Mouse (Mus musculus) thymus, adult 2 months (tissue): Measurements from ENCODE around the gene Zfand6. TPM values are rescaled to one million over a fixed set of nuclear protein-coding genes. Genes with fewer than 3 reads are reported as not detected.

ENCODE experiments used
- DNase-seq: peaks from one replicate; pipeline ENCODE4 v3.0.0; 2021
- H3K27ac ChIP-seq: fragments of 200-500 bp; 2 replicates; pipeline ENCODE4 v1.5.1; 2012; ENCODE audit warnings: low read length, control low read depth; ENCODE audit not compliant: control insufficient read depth, insufficient read depth
- H3K27me3 ChIP-seq: fragments of 200-500 bp; 2 replicates; pipeline ENCODE4 v1.6.1; 2012; ENCODE audit warnings: mild to moderate bottlenecking, low read length, moderate library complexity, mixed read lengths; ENCODE audit not compliant: control insufficient read depth, insufficient read depth
- H3K36me3 ChIP-seq: fragments of 200-500 bp; 2 replicates; pipeline ENCODE4 v1.6.1; 2012; ENCODE audit warnings: mild to moderate bottlenecking, low read length, moderate library complexity; ENCODE audit not compliant: control insufficient read depth, insufficient read depth
- H3K4me1 ChIP-seq: fragments of 200-500 bp; replicated peaks from 2 replicates; pipeline ENCODE4 v1.6.1; 2012; ENCODE audit warnings: low read length; ENCODE audit not compliant: control insufficient read depth, insufficient read depth
- H3K4me3 ChIP-seq: fragments of 200-500 bp; 2 replicates; pipeline ENCODE4 v1.5.1; 2012; ENCODE audit warnings: mild to moderate bottlenecking, low read length, control low read depth, moderate library complexity; ENCODE audit not compliant: control insufficient read depth, insufficient read depth
- CTCF ChIP-seq: fragments of 200-500 bp; IDR thresholded peaks from 2 replicates; pipeline ENCODE4 v1.5.1; 2012; ENCODE audit warnings: mild to moderate bottlenecking, control low read depth, low read length, moderate library complexity, borderline replicate concordance; ENCODE audit not compliant: control insufficient read depth, poor library complexity, insufficient read depth; ENCODE audit errors: extremely low read depth
- POLR2A ChIP-seq: fragments of 200-500 bp; IDR thresholded peaks from 2 replicates; pipeline ENCODE4 v1.6.1; 2012; ENCODE audit warnings: mild to moderate bottlenecking, low read length, control low read depth, moderate library complexity; ENCODE audit not compliant: control insufficient read depth, poor library complexity, insufficient read depth; ENCODE audit errors: extremely low read depth
- WGBS: fragments of 180-500 bp; shearing (Covaris S2); methylation state at CpG from one replicate; pipeline ENCODE4 v1.1.7; 2018; 5-methylcytosine and 5-hydroxymethylcytosine counted together
- polyA plus RNA-seq: library from polyadenylated mRNA; depleted of rRNA; stranded (reverse); fragments of >200 nt; gene quantifications from 2 replicates; pipeline ENCODE4 v1.2.3, GENCODE M21; 2012

Zfand6 gene
- polyA plus RNA-seq, 1 experiment: 96.2 TPM

GRCm38 (mm10) chr7:84710287-84710958, 20.7 kb upstream of the Zfand6 start:
- TF ChIP-seq POLR2A: no peak
- TF ChIP-seq CTCF: no peak
- no peak overlapping the region for H3K27ac ChIP-seq

DNA sequence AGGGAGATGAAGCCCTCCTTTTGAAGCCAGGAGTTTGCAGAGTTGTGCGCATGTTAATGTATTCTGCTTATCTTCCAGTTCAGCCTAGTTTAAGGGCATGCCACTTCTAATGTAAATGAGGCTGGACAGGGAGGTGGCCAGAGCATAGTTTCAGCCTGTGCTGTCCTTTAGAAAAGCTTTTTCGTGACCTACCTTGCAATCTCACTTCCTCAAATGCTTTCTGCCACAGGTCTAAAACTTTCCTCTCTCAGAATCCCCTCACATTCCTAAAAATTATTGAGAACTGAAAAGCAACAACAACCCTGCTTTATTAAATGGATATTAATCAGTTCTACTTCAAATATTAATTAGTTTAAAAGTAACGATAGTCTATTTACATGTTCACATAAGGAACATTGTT, 17.1 kb upstream of the Zfand6 start:
- Histone ChIP-seq H3K4me1 (no peaks in the 10 kb centered on the region), H3K36me3 (no peaks in the 10 kb centered on the region), H3K4me3 (no peak overlapping the region), H3K27me3 (no peaks in the 10 kb centered on the region), H3K27ac (no peak overlapping the region)
- no peak for TF ChIP-seq POLR2A
- no peak for TF ChIP-seq CTCF
- 79% methylated on average over 3 of the region's 3 CpGs for WGBS
- no peak for DNase-seq

More at GRCm38 (mm10) chr7:84710287-84710958, 20.7 kb upstream of the Zfand6 start:
- Histone ChIP-seq H3K27me3 (no peaks in the 10 kb centered on the region), H3K4me3 (no peak overlapping the region), H3K36me3 (no peaks in the 10 kb centered on the region), H3K4me1 (no peaks in the 10 kb centered on the region)
- DNase-seq: no peak

DNA sequence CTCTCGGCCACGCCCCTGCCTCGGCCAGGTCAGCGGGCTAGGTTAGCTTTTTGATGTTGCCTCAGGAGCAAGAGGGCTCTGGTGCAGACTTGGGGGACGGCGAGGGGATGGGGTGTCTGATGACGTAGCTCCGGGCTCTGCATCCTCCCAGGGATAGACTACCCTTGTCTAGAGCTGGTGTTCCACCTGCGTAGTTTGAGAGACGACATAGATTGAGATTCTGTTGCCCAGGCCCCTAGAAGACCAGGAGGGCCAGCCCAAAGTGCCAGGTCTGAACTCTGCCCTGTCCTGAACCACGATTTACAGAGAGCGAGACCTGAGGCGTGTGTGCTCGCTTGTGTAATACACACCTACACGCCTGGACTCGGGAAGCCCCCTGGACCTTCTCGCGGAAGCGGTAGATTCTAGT, 346 bp upstream of the Zfand6 start:
- Histone ChIP-seq H3K27ac (no peak overlapping the region), H3K36me3 (no peaks in the 10 kb centered on the region)

GRCm38 (mm10) chr7:84687653-84688580, 1.8 kb downstream of the Zfand6 start:
- no peak for DNase-seq
- no peaks in the 10 kb centered on the region for H3K36me3 ChIP-seq
- 28% methylated on average over 12 of the region's 12 CpGs for WGBS
- no peaks in the 10 kb centered on the region for H3K27me3 ChIP-seq
- peaks cover 9% of the 10 kb centered on the region for H3K4me1 ChIP-seq
- no peak for TF ChIP-seq CTCF
- TF ChIP-seq POLR2A: no peak
- no peak overlapping the region for H3K4me3 ChIP-seq
- H3K27ac ChIP-seq: peak overlapping the region; percentile 14; the same call in 1 of the 2 replicates

More for the DNA sequence above, 346 bp upstream of the Zfand6 start:
- peaks cover 9% of the 10 kb centered on the region for H3K4me1 ChIP-seq
- TF ChIP-seq POLR2A: no peak
- TF ChIP-seq CTCF: no peak
- 17% methylated on average over 19 of the region's 19 CpGs for WGBS
- H3K27me3 ChIP-seq: no peaks in the 10 kb centered on the region
- peak overlapping the region; percentile 95 for H3K4me3 ChIP-seq
- DNase-seq: no peak

GRCm38 (mm10) chr7:84686380-84686779, 3.4 kb downstream of the Zfand6 start:
- Histone ChIP-seq H3K4me1 (peaks cover 9% of the 10 kb centered on the region), H3K27ac (no peak overlapping the region), H3K27me3 (no peaks in the 10 kb centered on the region), H3K36me3 (no peaks in the 10 kb centered on the region), H3K4me3 (no peak overlapping the region)
- 92% methylated on average over 2 of the region's 2 CpGs for WGBS
- TF ChIP-seq POLR2A (no peak), CTCF (no peak)
- no peak for DNase-seq

- no peaks in the 10 kb centered on the region for H3K27me3 ChIP-seq
- no peak overlapping the region for H3K4me3 ChIP-seq
- WGBS: 94% methylated on average over 1 of the region's 1 CpGs
- H3K4me1 ChIP-seq: peaks cover 4% of the 10 kb centered on the region
- no peak overlapping the region for H3K27ac ChIP-seq
- no peaks in the 10 kb centered on the region for H3K36me3 ChIP-seq
- DNase-seq: no peak
- TF ChIP-seq CTCF (no peak), POLR2A (no peak)
These were observed 5.1 kb downstream of the Zfand6 start for GRCm38 (mm10) chr7:84684675-84685074.

- 54% methylated on average over 1 of the region's 1 CpGs for WGBS
- H3K4me1 ChIP-seq: peaks cover 2% of the 10 kb centered on the region
- no peak for TF ChIP-seq CTCF
- TF ChIP-seq POLR2A: no peak
- no peak overlapping the region for H3K27ac ChIP-seq
- no peak for DNase-seq
- no peak overlapping the region for H3K4me3 ChIP-seq
- H3K27me3 ChIP-seq: no peaks in the 10 kb centered on the region
- H3K36me3 ChIP-seq: no peaks in the 10 kb centered on the region
These were observed 8.2 kb downstream of the Zfand6 start for GRCm38 (mm10) chr7:84681558-84681957.
